Mouse (Mus musculus) E14TG2a.4 (cell line): ENCODE measurements around the gene Otx2.

Source experiments
- CTCF ChIP-seq: conservative IDR thresholded peaks from 2 replicates; pipeline ENCODE4 v1.5.1; 2014; ENCODE audit warnings: low read length
- NANOG ChIP-seq: IDR thresholded peaks from 2 replicates; pipeline ENCODE4 v1.6.1; 2014; ENCODE audit warnings: borderline replicate concordance, low read length, mixed read lengths

GRCm38 (mm10) chr14:48631486-48631885, 42.1 kb downstream of the Otx2 start:
- TF ChIP-seq CTCF = no peak
- no peak for TF ChIP-seq NANOG
